Mouse (Mus musculus): ENCODE measurements around the gene Ext2. TPM values are rescaled to one million over a fixed set of nuclear protein-coding genes. Genes with fewer than 3 reads are reported as not detected.

The Ext2 gene
- polyA plus RNA-seq, 1 experiment from 2014 or later: 69.1 TPM

DNA sequence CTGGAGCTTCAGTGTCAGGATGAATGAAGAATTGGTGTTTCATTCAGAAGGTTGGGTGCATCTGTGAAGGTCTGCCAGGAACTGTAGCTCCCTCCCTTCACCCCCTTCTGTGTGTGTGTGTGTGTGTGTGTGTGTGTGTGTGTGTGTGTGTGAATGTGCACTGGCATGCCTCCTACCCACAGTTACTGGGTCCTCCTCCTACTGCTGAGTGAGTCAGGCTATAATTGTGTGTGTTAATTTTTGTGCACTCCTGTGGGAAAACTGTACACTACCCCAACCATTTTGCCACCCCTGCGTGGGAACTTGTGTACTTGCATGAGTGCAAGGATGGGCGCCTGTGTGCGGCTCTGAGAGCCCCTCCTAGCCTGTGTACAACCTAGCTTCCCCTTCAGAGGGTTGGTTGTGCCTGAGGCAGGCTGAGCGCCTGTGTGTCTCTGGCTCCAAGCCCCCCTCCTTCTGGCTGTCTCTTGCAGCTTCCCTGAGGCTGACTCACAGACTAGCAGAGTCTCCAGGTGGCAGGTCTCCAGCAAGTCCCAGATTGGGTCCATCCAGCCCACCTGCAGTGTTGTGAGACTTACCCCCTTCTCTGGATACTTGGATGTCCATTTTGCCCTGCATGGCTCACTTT lies 173.0 kb downstream of the Ext2 start:
- peak; percentile 41; the same call in 1 of the 2 replicates for ATAC-seq
- peaks cover 92% of the 10 kb centered on the region for H3K27me3 ChIP-seq

DNA sequence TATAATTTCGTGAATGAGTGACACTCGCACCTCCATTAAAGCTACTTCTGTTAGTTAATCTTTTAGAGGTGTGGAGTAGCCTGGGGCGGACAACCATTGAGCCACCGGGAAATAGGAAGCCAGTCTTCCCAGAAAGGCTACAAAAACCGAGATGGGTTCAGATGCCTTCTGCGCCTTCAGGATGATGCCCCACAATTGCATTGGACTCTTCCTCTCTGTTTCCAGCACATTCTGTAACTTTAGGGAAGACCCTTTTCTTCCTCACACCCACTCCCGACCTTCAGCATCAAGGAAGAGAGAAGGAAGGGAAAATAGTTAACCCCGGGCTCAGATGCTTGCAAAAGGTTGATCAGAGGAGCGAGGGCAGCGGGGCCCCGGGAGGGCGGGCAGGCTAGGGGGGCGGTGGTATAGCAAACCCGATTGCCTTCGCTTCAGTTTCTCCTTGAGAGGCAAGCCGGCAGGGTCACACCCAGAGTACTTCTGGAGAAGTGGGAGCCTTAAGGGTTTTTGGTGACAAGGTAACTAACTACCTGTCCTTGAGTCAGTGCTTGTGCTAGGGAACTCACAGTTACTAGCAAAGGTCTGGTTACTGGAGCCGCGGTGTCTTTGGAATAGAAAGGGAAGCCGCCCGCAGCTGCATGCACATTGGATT lies 174.3 kb downstream of the Ext2 start:
- Histone ChIP-seq H3K9me3 (no peaks in the 10 kb centered on the region), H3K27ac (no peak overlapping the region), H3K4me1 (replicated peaks) (peaks cover 14% of the 10 kb centered on the region), H3K27me3 (peaks cover 100% of the 10 kb centered on the region), H3K4me2 (replicated peaks) (no peak overlapping the region), H3K36me3 (no peaks in the 10 kb centered on the region), H3K4me3 (replicated peaks) (no peak overlapping the region), H3K9ac (replicated peaks) (no peak overlapping the region)
- WGBS: 2% methylated on average over 20 of the region's 20 CpGs
- no peak for ATAC-seq

More for the DNA sequence above, 173.0 kb downstream of the Ext2 start:
- 12% methylated on average over 4 of the region's 4 CpGs for WGBS
- Histone ChIP-seq H3K4me3 (replicated peaks) (no peak overlapping the region), H3K9me3 (no peaks in the 10 kb centered on the region), H3K4me1 (replicated peaks) (peaks cover 10% of the 10 kb centered on the region), H3K9ac (replicated peaks) (no peak overlapping the region), H3K36me3 (no peaks in the 10 kb centered on the region), H3K27ac (no peak overlapping the region), H3K4me2 (replicated peaks) (no peak overlapping the region)

DNA sequence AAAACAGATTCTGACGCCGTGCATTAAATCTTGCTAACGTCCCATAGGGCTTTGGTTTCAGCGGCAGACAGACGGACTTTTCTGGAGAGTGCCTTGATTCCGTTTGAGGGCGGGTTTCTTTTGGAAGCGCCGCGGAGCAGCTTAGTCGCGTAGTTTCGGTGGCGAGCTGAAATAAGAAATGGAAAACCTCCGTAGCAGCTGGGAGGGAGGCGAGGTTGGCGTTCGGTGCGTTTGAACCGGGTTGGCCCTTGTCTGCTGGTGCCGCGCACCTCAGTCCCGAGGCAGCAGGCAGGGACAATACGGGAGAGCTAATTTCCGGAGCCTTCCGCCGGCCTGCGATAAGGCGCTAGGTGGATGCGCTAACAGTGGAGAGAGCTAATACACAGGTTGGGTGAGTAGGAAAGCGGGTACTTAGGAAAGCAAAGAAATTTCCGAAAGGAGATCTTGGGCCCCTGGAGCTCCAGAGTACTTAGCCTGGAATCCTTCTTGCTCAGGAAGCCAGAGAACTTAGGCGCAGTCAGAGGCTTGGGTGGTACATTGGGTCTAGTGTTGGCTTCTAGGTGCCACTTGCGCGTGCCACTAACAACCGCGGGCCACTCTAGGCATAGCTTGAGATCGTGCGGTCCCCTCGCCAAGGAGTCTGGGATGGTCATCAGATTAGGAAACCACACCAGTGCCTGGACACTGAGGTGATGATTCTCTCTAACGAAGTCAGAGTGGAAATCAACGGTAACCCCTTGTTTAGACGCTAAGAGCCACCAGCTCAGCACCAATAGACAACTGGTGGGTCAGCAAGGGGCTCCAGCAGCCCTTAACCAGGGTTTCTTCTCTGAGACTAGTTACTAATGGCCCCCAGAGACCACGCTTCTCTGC lies 175.1 kb downstream of the Ext2 start:
- Histone ChIP-seq H3K4me2 (replicated peaks) (0 out of 2 replicates have a peak overlapping the region, but pooled peaks have one; percentile 10), H3K9me3 (no peaks in the 10 kb centered on the region), H3K36me3 (no peaks in the 10 kb centered on the region), H3K4me3 (replicated peaks) (peak overlapping the region; percentile 9; the same call in 1 of the 2 replicates), H3K27ac (no peak overlapping the region), H3K9ac (replicated peaks) (no peak overlapping the region), H3K27me3 (peaks cover 100% of the 10 kb centered on the region), H3K4me1 (replicated peaks) (peaks cover 22% of the 10 kb centered on the region)
- under 1% methylated on average over 44 of the region's 44 CpGs for WGBS
- ATAC-seq: no peak

DNA sequence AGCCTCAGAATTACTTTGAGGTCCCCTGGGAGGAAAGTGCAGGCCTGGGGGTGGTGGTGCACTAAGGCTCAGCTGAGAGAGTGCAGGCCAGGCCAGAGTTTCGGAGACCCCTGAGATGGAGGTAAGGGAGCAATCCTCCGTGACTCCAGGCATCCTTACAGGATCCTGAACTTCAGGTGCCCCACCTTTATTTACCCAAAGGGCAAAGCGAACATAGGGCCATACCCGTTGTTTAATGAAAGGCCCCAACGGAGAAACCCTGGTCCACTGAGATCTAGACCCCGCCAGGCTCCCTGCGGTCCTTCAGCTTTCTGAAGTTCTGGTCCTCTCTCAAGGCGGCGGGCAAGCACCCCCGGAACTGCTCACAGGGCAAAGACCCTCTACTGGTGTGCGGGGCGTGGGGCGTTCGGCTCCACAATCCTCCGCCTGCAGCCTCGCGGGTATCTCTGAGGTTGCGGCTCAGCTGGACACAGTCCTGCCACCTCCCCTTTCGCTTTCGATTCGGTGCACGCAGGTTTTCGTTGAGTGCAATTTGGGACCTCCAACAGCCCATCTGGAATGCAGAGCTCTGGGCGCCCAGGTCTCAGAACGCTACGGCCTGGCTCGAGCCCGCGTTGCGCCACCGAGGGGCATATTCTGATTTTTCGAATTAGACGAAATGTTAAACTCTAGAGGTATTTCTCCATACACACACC lies 176.6 kb downstream of the Ext2 start:
- no peaks in the 10 kb centered on the region for H3K9me3 ChIP-seq
- ATAC-seq: no peak
- no peaks in the 10 kb centered on the region for H3K36me3 ChIP-seq
- H3K4me1 ChIP-seq (replicated peaks): peaks cover 30% of the 10 kb centered on the region
- H3K4me2 ChIP-seq (replicated peaks): peak overlapping the region; percentile 20; the same call in 1 of the 2 replicates
- 2% methylated on average over 33 of the region's 33 CpGs for WGBS
- H3K4me3 ChIP-seq (replicated peaks): peak overlapping the region; percentile 11
- H3K9ac ChIP-seq (replicated peaks): no peak overlapping the region
- peaks cover 100% of the 10 kb centered on the region for H3K27me3 ChIP-seq
- H3K27ac ChIP-seq: no peak overlapping the region

DNA sequence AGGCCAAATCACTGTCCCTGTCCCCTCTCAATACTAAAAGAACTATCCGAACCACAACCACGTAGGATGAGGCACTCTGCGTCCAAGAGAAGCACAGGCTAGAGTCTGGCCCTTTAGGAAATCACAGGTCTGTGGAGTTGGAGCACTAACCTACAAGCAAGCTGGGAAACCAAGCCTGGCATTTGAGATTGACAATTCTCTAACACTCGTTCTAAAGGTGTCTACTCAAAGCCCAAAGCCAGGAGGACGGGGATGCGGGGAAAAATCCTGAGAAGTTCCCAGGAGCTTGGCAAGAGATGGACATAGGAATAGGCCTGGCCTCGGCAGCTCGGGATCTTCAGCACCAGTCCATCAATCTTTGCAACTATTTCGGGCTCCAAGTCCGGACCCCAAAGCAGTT lies 177.2 kb downstream of the Ext2 start:
- Histone ChIP-seq H3K9me3 (no peaks in the 10 kb centered on the region), H3K4me2 (replicated peaks) (no peak overlapping the region), H3K27ac (no peak overlapping the region), H3K27me3 (peaks cover 100% of the 10 kb centered on the region), H3K4me1 (replicated peaks) (peaks cover 30% of the 10 kb centered on the region), H3K36me3 (no peaks in the 10 kb centered on the region), H3K9ac (replicated peaks) (no peak overlapping the region), H3K4me3 (replicated peaks) (no peak overlapping the region)
- WGBS: 2% methylated on average over 10 of the region's 10 CpGs
- no peak for ATAC-seq

DNA sequence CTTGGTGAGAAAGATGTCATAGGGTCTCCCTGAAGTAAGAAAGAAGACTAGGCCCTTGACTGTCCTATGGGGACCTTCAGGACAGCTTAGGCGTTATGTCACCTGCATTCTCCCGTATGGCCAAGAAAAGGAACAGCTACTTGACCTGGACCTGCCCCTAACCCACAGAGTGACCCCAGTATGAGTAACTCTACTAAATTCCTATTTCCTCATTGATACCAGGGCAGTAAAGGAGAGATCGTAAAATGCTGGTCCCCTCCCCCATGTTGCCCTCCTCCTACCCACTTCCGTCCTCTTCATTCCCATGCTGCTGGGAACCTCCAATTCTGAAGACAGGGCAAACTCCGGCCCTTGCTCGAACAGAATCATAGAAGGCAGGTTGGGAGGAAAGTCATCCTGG lies 177.6 kb downstream of the Ext2 start:
- H3K27ac ChIP-seq: no peak overlapping the region
- 9% methylated on average over 6 of the region's 6 CpGs for WGBS
- H3K4me2 ChIP-seq (replicated peaks): no peak overlapping the region
- peaks cover 100% of the 10 kb centered on the region for H3K27me3 ChIP-seq
- peaks cover 30% of the 10 kb centered on the region for H3K4me1 ChIP-seq (replicated peaks)
- H3K9ac ChIP-seq (replicated peaks): no peak overlapping the region
- H3K4me3 ChIP-seq (replicated peaks): no peak overlapping the region
- H3K36me3 ChIP-seq: no peaks in the 10 kb centered on the region
- ATAC-seq: no peak
- no peaks in the 10 kb centered on the region for H3K9me3 ChIP-seq

DNA sequence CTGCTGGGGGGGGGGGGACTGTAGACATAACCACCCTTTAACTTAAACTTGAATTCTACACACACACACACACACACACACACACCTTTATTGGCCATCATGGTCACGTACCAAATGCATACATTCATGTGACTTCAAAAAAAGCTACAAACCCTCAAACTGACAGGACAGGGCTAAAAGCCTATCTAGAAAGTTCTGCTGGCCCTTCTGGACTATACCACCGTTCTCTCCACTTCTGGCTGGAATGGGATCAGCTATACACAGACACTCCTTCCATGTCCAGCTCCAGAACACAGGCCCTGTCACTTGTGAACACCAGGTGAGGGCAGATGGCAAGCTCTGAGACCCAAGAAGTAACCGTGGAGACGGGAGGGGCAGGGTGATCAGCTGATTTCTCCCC lies 178.1 kb downstream of the Ext2 start:
- peaks cover 100% of the 10 kb centered on the region for H3K27me3 ChIP-seq

DNA sequence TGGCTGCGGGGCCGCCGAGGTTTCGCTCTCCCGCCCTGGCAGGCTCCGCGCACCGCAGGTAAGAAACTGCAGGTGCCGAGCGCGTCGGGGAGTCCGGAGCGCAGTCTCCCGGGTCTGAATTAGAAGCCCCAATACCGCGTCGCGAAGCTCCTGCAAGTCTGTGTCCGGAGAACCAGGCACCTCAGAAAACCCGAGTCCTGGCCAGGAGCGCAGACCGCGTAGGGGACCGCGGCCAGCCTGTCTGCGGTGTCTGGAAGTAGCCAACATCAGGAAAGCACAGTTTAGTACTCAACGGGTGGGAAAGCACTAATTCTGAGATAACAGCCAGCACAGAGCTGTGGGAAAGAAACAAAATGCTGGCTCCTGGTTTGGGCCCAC lies 179.0 kb downstream of the Ext2 start:
- no peak for ATAC-seq

More for the DNA sequence above, 178.1 kb downstream of the Ext2 start:
- no peaks in the 10 kb centered on the region for H3K36me3 ChIP-seq
- no peak overlapping the region for H3K9ac ChIP-seq (replicated peaks)
- H3K27ac ChIP-seq: no peak overlapping the region
- no peak overlapping the region for H3K4me2 ChIP-seq (replicated peaks)
- no peak for ATAC-seq
- peaks cover 30% of the 10 kb centered on the region for H3K4me1 ChIP-seq (replicated peaks)
- 12% methylated on average over 4 of the region's 4 CpGs for WGBS
- no peak overlapping the region for H3K4me3 ChIP-seq (replicated peaks)
- H3K9me3 ChIP-seq: no peaks in the 10 kb centered on the region

DNA sequence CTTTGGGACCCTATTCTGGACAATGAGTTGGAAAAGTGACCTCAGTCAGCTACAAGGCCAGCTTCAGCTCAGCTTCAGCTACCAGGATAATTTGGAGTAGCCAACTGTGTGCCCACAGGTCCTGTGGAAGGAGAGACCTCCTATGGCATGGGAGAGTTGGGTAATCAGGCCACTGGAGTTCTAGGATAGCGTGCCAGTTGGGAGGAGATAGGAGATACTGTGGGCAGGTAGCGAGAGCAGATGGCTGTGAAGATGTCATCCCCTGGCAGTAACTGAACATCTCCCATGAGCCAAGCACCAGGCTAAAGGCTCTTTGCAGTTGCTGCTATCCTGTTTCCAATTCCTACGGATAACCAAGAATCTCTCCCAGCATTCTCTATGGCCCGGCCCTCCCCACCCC lies 187.8 kb downstream of the Ext2 start:
- ATAC-seq: no peak
- Histone ChIP-seq H3K4me2 (replicated peaks) (no peak overlapping the region), H3K4me3 (replicated peaks) (no peak overlapping the region), H3K9me3 (no peaks in the 10 kb centered on the region), H3K4me1 (replicated peaks) (peaks cover 7% of the 10 kb centered on the region; the same call in 1 of the 2 replicates), H3K9ac (replicated peaks) (no peak overlapping the region), H3K27ac (no peak overlapping the region), H3K36me3 (no peaks in the 10 kb centered on the region), H3K27me3 (peaks cover 64% of the 10 kb centered on the region)
- WGBS: 87% methylated on average over 4 of the region's 4 CpGs

More for the DNA sequence above, 179.0 kb downstream of the Ext2 start:
- Histone ChIP-seq H3K27me3 (peaks cover 99% of the 10 kb centered on the region), H3K4me1 (replicated peaks) (peaks cover 30% of the 10 kb centered on the region), H3K9me3 (no peaks in the 10 kb centered on the region), H3K4me2 (replicated peaks) (peak overlapping the region; percentile 61), H3K27ac (no peak overlapping the region), H3K9ac (replicated peaks) (peak overlapping the region; percentile 25; the same call in 1 of the 2 replicates), H3K36me3 (no peaks in the 10 kb centered on the region), H3K4me3 (replicated peaks) (peak overlapping the region; percentile 38)
- under 1% methylated on average over 28 of the region's 28 CpGs for WGBS

DNA sequence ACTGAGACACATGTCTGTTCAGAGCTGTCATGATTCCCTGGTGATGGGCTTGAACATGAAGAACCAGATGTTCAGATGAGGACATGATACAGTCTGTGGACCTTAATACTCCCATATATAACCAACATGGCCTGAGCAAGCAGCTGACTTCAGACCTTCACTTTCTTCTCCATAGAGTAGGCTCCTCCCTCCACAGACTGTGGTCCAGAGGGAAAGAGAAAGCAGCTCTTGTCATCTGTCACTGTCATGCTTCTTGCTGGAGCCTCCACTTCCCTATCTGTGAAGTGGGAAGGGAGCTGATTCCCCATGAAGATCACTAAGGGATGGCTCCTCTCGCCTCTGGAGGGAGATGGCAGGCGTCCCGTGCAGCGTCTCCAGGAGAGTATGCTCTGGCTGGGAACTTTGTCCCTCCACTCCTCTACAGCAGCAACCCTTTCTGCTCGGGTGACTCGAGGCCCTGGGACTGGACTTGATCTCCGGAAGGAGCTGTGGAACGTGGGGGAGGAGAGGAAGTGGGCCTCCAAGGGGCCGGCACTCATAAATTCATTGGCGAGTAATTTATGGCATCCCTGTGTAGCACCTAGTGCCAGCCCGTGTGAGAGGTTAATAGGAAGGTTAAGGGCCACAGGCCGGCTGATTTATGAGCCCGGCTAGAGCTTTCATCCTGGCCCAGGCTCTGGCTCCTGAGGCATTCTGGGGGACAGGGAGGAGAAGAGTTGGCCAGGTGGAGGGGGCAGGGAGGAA lies 197.5 kb downstream of the Ext2 start:
- Histone ChIP-seq H3K9ac (replicated peaks) (no peak overlapping the region), H3K4me1 (replicated peaks) (0 out of 2 replicates have a peak, but pooled peaks cover 2% of the 10 kb centered on the region), H3K4me3 (replicated peaks) (no peak overlapping the region), H3K9me3 (no peaks in the 10 kb centered on the region), H3K4me2 (replicated peaks) (no peak overlapping the region), H3K36me3 (no peaks in the 10 kb centered on the region), H3K27me3 (peaks cover 14% of the 10 kb centered on the region; the same call in 1 of the 2 replicates), H3K27ac (no peak overlapping the region)
- 85% methylated on average over 13 of the region's 13 CpGs for WGBS
- ATAC-seq: no peak
